Mouse (Mus musculus) ovary, adult 10 weeks (tissue): ENCODE data around the gene Olfr1312. TPM values are rescaled to one million over a fixed set of nuclear protein-coding genes. Genes with fewer than 3 reads are reported as not detected.

Source experiments
- polyA plus RNA-seq: library from polyadenylated mRNA; stranded (reverse); fragments of 350-450 nt; fragmentation: Illumina TruSeq; extraction: RNeasy Lipid Tissue Mini Kit (QIAGEN cat#74804); gene quantifications from one replicate; pipeline ENCODE4 v1.2.3, GENCODE M21; 2014

Olfr1312 gene
- not detected for polyA plus RNA-seq

DNA sequence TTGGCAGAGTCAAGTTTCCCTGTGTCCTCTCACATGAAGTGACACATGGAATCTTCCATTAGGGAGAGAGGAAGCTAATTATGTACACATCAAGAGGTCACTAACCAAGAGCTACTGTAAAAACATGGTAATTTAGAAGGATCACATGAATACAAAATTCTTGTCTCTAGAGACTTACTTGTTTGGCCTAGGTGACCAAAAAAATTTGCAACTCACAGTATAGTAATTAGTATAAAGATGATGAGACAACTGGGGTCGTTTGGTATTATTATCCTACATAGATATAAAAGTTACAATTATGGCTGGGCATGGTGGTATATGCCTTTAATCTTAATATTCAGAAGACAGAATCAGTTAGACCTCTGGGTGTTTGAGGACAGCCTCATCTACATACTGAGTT lies at the start of gene Olfr1312:
Olfr1312 (minus strand) TSS at position 101 of the 400 bp plus-strand sequence.

DNA sequence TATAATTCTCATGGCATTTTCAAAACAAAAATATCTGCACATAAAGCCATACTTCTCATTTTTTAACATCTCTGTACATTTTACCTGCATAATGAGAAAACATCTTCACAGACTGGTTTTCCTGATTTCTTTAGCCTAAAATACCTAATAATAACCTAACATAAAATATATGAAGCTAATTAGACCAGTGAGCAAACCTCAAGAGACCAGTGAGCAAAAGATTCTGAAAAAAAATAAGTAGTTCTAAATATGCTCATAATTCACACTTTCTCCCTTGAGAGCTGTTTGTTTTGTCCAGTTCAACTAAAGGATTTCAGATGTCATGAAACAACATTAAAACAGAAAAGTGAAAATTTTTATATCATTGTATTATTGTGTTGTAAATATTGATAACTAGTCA lies 46.6 kb upstream of the Olfr1312 start, which contains the start of gene Olfr1314:
Olfr1314 (minus strand) TSS at position 101 of the 400 bp plus-strand sequence.

DNA sequence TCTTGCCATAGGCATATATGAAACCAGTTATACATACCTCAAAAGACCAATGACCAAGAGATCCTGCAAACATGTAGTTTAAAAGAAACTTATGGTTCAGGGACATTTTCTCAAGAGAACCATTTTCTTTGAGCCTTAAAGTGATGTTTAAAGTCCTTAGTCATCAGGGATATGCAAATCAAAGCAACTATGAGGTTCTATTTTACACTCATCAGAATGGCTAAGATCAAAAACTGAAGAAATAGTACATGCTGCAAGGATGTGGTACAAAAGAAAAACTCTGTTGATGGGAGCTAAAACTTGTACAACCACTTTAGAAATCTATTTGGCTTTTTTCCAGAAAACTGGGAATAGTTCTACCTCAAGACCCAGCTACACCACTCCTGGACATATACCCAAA lies 27.7 kb upstream of the Olfr1312 start, which contains the start of gene Olfr1313:
Olfr1313 (minus strand) TSS at position 101 of the 400 bp plus-strand sequence.

DNA sequence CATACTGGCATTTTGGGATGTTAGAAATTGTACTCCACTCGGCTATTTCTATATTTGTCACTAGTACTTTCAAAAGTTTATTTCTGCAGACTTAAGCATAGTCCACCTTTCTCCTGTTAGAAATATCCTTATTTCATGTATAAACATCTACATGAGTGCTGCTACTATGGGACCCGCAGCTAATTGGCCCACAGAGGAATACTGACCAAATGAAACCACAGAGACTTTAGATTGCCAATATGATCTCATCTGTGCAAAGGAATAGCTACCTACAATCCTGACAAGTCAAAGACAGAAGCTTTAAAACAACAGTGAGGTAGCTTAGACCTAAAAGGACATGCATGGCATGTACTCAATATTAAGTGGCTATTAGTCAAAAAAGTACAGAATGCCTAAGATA lies 25.7 kb downstream of the Olfr1312 start, which contains the start of gene Olfr1311:
Olfr1311 (minus strand) TSS at position 101 of the 400 bp plus-strand sequence.

DNA sequence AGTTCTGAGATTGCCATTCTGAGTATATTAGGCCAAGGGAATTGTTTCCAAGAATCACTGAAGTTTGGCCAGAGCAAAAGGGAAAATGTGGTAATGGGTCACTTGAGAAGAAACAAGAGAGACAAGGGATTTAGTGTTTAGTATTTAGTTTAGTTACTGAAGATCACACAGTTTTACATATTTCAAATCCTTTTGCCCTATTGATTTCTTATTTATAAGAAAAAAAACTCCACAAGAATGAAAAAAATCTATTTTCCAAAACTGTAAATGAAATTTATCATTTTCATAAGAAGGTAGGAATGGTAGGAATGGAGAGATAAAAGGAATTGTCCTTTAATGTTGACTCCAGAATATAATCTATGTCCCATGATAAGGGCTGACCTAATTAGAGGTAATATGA lies 37.4 kb downstream of the Olfr1312 start, which contains the start of gene Olfr1310:
Olfr1310 (minus strand) TSS at position 101 of the 400 bp plus-strand sequence.

DNA sequence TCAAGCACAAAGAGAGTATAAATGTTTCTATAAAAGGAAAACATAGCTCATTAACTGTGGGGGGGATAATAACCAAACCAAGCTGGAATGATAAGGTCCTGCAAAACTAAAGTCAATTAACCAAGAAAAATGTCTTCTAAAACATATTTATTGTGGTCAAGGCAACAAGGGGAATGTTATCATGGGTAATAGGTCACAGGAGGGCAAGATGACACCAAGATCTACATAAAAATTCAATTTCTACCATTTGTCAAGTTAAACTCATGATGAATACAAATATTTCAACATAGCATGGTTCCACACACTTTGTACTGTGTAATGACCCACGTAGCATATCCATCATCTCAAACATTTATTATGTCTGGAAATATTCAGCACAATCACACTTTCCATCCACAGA lies 59.9 kb downstream of the Olfr1312 start, which contains the start of gene Olfr1309:
Olfr1309 (minus strand) TSS at position 101 of the 400 bp plus-strand sequence.

Other genes starting within 250 kb of the Olfr1312 start
- not detected for gene Olfr1303, start 229.9 kb downstream of the Olfr1312 start, polyA plus RNA-seq
- not detected for gene Olfr1305, start 173.1 kb downstream of the Olfr1312 start, polyA plus RNA-seq
- gene Olfr1306, start 134.0 kb downstream of the Olfr1312 start, polyA plus RNA-seq = not detected
- not detected for gene Olfr1307, start 100.8 kb downstream of the Olfr1312 start, polyA plus RNA-seq
- not detected for gene Olfr1308, start 85.3 kb downstream of the Olfr1312 start, polyA plus RNA-seq
- not detected for gene Olfr1309, start 60.0 kb downstream of the Olfr1312 start, polyA plus RNA-seq
- gene Olfr1310, start 37.5 kb downstream of the Olfr1312 start, polyA plus RNA-seq = not detected
- gene Olfr1311, start 25.8 kb downstream of the Olfr1312 start, polyA plus RNA-seq = not detected
- gene Olfr1313, start 27.6 kb upstream of the Olfr1312 start, polyA plus RNA-seq = not detected
- not detected for gene Olfr1314, start 46.5 kb upstream of the Olfr1312 start, polyA plus RNA-seq
- not detected for gene Olfr1315-ps1, start 65.2 kb upstream of the Olfr1312 start, polyA plus RNA-seq
- not detected for gene Olfr1316, start 84.7 kb upstream of the Olfr1312 start, polyA plus RNA-seq
- not detected for gene Olfr1317, start 90.1 kb upstream of the Olfr1312 start, polyA plus RNA-seq
- gene Olfr1318, start 104.0 kb upstream of the Olfr1312 start, polyA plus RNA-seq = not detected
- not detected for gene Lpcat4, start 189.2 kb upstream of the Olfr1312 start, polyA plus RNA-seq
- gene Nutm1, start 209.1 kb upstream of the Olfr1312 start, polyA plus RNA-seq = 0.14 TPM
- gene Nop10, start 211.7 kb upstream of the Olfr1312 start, polyA plus RNA-seq = 33.2 TPM
- 93.0 TPM for gene Slc12a6, start 215.6 kb upstream of the Olfr1312 start, polyA plus RNA-seq
- 2.7 TPM for gene Gm21985, start 216.1 kb upstream of the Olfr1312 start, polyA plus RNA-seq